Mouse (Mus musculus): Measurements from ENCODE around the gene Dpm3.
"Not testable (repeated sequence)": the region's sequence is repeated elsewhere in the genome, so short reads cannot be mapped to it uniquely, and the experiment has no call there.

Gene Dpm3

DNA sequence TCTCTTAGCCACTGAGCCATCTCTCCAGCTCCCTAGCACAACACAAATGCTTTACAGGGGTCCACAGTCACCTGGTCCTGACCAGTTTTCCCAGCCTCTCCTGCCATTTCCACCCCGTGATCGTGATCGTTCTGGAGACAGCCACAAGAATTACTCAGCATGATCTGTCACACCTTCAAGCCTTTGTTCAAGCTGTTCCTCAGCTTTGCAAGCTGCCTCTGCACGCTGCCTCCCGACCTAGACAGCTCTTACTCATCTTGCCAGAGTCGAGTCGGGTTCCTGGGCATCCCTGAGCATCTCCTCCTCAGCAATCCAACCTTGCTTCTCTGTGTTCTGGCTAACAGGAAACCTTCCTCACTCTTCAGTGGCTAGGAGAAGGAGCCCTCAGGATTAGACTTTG is at the start of gene Dpm3:
Gene Dpm3 (plus strand): TSS at position 283 of the 400 bp plus-strand sequence.
- no peak for DNase-seq

DNA sequence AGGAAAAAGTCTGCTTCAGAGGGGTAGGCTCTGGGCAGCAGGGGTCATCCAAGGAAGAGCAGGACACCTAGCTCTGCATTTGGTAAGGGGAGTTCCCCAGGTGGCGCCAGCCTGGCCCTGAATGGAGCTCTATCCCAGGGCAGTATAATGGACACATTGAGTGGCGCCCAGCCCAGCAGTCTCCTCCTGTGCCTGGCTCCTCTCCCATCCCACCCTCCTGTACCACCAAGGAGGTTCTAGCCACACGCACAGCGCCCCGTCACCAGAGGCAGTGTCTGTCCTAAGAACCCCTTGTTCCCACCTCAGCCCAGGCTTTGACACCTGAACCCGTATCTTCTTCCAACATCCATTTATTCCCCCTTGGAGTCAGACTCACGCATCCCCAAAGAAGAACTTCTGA is 49.4 kb upstream of the Dpm3 start:
- DNase-seq, result no peak

DNA sequence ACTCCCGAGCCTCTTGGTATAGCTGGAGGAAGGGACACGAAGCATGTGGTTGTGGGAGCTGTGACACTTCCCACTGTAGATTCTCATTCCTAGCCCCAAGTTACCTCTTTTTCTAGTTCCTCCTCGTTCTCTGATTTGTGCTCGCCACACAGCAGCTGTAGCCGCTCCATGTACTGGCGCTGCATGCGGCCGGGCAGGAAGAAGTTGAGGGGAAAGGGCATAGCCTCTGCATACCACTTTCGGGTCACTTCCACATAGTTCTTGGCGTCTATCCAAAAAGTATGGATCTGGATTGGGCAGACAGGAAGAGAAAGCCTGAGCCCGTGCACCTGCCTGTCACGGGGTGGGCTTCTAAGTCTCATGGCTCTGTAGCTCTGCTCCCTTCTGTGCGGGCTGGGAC is 49.0 kb upstream of the Dpm3 start:
- no peak for DNase-seq

DNA sequence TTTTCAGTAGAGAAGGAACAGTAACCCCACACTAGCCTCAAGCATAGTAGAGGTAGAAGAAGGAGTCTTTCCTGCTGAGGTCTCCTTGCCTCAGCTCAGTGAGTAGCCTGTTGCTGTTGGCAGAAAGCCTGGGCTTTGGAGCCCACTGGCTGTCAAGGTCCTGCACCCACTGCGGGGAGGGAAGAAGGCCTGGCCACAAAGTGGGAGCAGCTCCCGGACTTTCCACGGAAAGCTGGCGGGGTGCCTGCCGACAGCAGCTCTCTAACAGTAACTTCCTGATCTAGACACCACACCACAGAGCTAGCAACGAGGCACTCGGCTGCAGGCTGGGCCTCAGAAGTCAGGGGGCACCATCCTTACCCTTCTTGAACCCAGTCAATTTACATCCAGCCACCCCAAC is 48.4 kb upstream of the Dpm3 start:
- DNase-seq, result no peak

DNA sequence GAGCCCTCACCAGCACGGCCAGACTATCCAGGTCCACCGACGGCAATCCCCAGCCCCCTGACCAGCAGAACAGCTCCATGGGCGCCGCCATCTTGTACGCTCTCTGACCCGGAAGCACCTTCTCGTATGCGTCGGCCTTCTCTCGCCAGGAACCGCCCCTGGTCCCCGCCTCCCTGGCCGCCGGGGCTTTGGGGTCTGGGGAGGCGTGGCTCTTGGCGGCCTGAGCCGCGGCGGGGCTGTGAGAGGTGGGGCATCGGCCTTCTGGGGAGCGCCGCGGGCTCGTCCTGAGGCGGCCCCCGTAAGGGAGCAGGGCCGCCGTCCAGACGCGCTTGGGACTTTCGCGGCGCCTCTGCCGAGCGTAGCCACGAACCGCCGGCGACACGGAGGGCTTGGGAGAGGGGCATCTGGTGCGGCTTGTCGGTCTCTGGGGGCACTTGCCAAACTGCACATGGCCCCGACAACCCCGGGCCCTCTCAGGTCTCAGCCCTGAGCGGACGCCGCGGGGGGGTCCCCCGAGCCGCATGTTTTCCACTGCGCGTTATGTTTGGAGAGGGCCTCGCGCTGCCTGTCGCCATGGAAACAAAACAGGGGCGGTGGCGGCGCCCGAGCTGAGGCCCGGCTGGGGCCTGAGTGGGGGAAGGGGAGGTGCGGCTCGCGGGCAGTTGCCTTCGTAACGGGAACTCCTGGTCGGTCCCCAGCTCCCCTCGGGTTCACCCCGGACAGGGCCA is 45.2 kb upstream of the Dpm3 start:
- DNase-seq, result peak; percentile 92

DNA sequence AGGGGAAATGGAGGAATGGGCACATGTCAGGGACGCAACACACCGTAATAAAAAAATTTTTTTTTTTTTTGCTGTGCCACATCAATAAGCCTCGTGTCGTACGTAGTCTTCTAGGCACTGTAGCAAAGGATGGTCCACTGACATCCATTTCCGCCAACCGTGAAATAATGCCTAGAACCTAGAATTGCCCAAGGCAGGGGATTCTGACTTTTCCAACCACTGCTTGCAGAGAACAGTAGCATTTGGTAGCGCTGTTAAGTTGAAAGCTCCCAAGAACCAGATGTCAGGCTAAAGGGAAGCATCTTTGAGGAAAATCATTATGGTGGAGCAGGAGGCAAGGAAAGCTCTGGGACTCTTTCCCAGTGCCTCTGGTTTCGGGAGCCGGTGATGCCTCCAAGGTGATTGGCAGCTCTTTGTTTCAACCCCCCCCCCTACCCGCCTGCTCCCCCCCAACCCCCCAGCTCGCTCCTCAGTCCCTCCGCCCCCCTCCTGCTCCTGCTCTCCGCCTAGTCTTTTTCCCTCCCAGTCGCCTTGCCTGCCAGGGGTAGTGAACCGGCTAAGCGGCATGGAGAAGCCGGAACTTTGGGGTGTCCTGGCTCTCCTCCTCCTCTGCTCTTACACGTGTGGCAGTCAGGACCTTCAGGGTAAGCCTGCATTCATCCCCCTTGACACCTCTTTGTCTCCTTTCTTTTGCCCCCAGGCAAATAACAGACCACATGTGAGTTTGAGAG is 44.3 kb upstream of the Dpm3 start, which contains the start of gene Thbs3:
Gene Thbs3 (plus strand): TSS at position 500 of the 731 bp plus-strand sequence.
- DNase-seq, result no peak

DNA sequence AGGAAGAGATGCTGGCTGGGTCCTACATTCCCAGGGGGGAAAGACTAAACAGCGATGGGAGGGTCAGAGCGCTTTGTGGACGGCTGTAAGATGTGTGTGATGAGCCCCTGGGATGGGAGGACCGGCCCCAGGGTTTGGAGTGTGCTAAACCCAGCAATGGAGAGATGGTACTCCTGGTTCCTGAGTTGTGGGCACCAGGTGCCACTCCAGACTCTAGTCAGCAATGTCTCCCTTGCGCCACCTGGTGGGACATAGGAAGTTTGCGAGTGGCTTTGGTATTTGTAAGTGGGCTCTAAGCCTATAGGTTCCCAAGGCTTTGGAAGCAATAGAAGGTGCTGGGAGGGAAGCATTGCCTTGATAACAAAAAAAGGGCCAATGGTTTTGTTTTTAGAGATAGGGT is 43.3 kb upstream of the Dpm3 start:
- DNase-seq, result peak; percentile 83

DNA sequence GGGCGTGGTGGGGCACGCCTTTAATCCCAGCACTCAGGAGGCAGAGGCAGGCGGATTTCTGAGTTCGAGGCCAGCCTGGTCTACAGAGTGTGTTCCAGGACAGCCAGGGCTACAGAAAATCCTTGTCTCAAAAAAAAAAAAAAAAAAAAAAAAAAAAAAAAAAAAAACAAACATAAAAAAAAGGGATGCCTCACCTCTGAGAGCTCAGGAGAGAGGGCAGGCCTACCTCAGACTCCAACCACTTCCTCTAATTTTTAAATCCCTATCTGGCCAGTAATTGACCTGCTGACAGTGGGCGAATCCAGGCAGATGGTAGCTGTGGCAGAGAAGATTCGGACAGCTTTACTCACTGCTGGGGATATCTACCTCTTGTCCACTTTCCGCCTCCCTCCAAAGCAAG is 42.8 kb upstream of the Dpm3 start:
- not testable (repeated sequence) for DNase-seq

DNA sequence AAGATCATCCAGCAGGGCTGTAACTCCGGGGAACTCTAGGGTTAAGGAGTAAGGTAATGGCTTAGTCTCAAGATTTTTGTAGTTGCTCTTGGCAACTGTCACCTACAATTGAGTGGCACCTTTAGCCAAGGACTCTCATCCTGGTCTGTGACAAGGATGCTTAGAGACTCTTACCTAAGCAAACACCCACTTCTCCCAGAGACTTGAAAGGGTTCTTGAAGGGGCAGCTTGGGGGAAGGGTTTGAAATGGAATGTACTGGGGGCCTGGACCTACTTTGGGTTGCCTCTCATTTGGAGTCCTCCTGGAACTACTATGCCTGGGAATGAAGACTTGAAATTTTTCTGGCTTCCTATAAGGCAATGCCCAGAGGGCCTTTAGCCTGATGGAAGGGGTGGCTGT is 40.9 kb upstream of the Dpm3 start:
- no peak for DNase-seq

DNA sequence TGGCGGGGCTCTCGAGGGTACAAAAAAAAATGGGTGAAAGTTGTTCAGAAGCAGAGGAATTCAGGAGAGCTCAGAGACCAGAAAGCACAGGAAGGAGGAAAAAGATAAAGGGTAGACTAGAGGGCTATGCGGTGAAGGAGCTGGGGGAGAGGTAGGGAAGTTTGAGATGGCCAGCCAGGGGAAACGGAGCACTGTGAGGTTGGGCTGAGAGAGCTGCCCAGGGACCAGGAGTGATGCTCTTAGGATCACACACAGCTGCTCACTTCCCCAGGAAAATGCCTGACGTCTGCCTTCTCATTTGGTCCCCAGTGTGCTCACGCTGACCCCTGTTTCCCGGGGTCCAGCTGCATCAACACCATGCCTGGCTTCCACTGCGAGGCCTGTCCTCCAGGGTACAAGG is 39.6 kb upstream of the Dpm3 start:
- DNase-seq, result no peak

DNA sequence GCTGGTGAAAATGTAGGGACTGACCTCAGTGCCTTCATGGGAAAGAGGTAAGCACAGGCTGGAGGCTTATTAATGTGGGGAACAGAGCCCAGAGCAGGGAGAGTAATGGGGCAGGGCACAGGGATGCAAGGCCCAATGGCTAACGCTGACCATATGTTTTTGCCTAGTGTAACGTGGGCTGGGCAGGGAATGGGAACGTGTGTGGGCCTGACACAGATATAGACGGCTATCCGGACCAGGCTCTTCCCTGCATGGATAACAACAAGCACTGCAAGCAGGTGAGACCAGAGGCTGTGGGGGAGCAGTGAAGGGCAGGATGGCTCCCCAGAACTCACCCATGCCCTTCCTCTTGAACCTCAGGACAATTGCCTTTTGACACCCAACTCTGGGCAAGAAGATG is 38.0 kb upstream of the Dpm3 start:
- DNase-seq, result no peak

DNA sequence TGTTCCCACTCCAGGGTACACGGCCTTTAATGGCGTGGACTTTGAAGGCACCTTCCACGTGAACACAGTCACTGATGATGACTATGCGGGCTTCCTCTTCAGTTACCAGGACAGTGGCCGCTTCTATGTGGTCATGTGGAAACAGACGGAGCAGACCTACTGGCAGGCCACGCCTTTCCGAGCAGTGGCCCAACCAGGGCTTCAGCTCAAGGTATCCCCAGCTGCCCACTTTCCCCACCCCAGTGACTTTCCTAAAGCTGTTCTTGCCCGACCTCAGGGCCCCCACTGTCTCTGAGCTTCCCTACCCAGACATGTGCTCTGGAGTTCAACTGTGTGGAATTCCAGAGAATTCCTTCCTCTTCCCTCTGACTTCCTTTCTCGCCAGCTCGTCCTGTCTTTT is 34.4 kb upstream of the Dpm3 start:
- DNase-seq, result no peak

DNA sequence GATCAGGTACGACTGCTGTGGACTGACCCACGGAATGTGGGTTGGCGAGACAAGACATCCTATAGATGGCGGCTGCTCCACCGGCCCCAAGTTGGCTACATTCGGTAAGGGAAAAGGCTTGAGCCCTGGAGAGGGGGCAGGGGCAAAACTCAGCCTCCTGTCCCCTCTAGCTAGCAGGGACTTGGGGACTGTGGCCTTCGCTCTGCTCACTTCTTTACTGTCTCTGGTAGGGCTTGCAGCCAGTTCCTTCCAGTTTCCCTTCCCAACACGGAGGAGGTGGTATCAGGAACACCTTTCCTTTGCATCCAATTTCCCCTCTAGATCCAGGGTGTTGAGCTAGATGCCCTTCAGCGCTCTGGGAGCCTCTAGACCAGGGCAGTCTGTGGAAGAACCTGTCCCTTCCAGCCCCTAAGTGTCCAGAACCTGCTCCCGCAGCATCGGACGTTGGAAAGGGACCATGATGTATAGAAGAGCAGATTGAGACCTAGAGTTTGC is 33.8 kb upstream of the Dpm3 start:
- DNase-seq, result no peak

DNA sequence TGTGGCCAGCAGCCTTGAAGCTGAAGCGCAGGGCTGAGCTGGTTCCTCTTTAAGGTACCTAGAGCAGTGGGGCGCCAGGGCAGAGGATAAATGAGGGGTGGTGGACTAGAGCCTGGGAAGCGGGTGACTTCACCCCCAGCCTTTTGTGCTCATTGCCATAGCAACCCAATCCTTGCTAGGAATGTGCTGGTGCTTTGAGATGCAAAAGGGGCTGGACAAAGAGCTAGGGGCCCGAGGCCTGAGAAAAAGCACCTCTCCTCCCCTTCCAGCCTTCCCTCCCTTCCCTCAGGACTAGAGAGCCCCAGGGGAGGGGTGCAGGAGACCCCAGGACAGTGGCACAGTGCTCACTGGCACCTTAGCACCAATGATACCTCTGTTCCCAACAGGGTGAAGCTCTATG is 33.2 kb upstream of the Dpm3 start:
- DNase-seq, result no peak

DNA sequence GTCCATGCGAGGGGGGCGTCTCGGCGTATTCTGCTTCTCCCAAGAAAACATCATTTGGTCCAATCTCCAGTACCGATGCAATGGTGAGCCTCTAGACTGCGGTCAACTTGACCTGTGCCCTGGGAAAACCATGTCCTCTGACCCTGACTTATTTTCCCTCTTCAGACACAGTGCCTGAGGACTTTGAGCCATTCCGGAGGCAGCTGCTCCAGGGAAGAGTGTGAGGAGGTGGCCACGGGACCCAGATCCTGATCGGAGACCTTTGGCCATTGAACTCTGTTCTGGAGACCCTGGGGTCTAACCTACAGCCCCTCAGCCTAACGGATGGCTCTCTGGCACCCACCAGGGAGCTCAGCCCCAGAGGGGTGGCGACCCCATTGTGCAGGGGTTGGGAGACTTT is 32.8 kb upstream of the Dpm3 start:
- DNase-seq, result no peak

DNA sequence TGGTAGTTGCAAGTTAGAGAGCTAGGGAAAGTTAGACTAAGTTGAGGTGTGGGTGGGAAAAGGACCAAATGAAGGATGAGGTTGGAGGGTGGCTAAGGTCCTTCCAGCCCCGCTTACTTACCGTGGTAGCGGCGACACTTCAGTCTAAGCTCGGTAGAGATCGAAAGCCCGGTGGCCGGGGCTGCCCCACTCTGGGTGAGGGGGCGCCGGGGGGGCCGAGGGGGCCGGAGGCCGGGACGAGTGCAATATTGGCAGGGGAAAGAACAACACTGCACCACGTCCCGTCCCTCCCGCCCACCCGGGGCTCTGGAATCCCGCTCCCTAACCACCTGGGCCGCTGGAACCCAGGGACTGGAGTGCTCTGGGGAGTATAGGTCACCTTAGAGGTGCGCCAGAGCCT is 32.3 kb upstream of the Dpm3 start, which contains the start of gene Mtx1:
Gene Mtx1 (minus strand): TSS at position 189 of the 400 bp plus-strand sequence.
- no peak for DNase-seq

DNA sequence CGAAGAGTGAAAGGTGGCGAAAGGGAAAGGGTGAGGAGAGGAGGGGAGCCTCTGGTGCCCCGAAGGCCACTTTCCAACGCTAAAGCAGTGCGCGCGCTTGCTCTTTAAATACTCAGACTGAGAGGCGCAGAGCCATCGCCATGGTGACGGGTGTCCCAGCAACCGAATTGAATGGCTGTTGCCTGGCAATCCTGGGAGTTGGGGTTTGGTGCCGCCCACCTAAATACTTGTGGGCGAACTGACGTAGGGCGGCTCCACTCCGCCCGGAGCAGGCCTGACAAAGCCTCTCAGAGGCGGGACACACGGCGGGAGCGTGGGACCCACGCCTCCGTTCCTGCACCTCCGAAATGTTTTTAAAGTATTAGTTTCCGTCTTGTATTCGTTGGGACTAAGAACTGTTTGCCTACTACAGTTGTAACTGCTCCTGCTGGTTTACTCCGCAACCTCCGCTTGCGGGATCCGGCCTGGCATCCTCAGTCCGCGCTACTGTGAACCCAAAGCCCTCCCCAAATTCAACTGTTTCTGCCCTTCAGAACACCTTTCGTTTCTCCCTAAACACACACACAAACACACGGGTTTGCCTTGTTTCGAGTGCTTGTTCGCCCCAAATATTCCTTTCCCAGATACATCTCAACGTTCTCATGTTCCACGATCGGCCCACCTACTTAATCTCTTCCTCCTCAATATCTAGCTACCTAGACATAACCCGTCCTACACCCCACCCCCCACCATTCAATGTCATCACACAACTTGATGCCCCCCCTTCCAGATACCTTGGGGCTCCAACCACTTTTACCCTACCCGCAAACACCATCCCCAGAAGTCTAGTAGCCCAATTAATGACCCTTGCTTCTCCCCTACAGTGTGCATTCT is 31.6 kb upstream of the Dpm3 start:
- peak; percentile 90 for DNase-seq

DNA sequence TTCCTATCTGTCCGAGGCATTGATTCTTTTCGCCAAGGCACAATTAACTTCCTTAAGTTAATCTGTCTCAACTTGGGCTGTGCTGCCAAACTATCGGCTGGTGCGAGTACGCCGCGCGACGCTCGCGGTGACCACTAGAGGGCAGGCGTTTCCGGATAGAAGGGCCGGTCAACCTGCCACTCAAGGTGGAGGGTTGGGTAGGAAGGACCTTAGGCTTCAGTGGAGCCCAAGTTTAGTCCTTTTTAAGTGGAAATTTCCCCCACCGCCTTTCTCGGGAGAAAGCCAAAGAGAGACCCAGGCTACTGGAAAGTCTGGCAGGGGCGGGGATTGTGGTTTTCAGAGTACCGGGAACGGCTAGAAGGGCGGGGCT is 31.0 kb upstream of the Dpm3 start:
- DNase-seq, result peak; percentile 81

DNA sequence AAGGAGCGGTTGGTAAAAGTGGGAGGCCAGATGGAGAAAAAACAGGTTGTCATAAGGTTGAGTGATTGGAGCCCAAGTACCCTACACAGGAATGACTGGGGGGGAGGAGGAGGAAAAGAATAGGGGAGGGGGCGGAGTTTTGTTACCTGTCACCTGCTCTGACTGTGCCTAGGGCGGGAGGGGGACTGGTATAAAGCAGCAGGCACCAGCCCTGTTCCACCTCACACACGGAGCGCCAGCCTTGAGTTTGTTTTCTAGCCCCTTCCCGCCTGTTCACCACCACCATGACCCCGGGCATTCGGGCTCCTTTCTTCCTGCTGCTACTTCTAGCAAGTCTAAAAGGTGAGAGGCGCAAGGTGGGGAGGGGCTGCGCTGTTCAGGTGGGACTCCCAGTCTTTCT is 30.3 kb upstream of the Dpm3 start, which contains the start of gene Muc1:
Gene Muc1 (plus strand): TSS at position 222 of the 400 bp plus-strand sequence.
- no peak for DNase-seq

DNA sequence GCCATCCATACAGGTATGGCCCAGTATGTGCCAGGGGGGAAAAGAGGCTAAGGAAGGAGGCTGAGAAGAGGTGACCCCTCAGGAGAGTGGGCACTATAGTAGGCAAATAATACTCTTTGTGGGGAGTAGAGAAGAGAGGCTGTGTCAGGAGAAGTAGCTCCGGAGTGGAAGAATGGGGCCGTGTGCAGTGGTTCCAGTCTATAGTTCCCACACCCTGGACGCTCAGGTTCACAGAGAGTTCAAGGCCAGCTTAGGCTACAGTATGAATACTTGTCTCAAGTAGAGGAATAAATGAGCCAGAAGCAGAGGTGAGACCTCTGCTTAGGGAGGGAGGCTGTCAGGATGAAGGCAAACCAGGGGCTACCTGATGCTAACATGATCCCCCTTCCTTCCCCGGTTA is 29.9 kb upstream of the Dpm3 start:
- no peak for DNase-seq

DNA sequence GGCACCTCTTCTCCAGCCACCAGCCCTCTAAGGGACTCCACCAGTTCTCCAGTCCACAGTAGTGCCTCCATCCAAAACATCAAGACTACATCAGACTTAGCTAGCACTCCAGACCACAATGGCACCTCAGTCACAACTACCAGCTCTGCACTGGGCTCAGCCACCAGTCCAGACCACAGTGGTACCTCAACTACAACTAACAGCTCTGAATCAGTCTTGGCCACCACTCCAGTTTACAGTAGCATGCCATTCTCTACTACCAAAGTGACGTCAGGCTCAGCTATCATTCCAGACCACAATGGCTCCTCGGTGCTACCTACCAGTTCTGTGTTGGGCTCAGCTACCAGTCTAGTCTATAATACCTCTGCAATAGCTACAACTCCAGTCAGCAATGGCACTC is 28.6 kb upstream of the Dpm3 start:
- no peak for DNase-seq

DNA sequence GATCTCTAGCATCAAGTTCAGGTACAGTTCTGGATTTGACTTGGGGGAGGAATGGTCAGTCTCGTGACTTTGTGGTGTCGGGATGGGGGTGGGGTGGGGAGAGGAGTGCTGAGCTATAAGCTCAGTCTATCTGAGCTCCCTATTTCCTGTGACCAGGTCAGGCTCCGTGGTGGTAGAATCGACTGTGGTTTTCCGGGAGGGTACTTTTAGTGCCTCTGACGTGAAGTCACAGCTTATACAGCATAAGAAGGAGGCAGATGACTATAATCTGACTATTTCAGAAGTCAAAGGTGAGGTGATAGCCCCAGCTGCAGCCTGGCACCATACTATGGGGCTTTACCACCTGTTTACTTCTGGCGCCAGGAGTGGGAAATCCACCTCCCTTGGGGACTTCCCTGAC is 27.8 kb upstream of the Dpm3 start:
- DNase-seq, result no peak

DNA sequence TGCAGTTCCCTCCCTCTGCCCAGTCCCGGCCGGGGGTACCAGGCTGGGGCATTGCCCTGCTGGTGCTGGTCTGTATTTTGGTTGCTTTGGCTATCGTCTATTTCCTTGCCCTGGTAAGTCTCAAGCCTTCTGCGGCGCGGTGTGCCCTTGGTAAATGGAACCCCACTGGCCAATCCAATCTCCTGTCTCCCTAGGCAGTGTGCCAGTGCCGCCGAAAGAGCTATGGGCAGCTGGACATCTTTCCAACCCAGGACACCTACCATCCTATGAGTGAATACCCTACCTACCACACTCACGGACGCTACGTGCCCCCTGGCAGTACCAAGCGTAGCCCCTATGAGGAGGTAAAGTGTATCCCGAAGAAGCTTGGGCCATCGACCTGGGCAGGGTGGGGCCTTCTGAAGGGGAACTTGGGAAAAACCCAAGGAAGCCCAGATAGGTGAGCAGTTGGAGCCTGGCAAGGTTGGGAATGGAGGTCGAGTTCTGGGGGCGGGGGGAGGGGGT is 27.3 kb upstream of the Dpm3 start:
- no peak for DNase-seq

Data from right cerebral cortex, postnatal 25 days (tissue).